Mouse (Mus musculus): ENCODE measurements around the gene Ksr1. TPM values are rescaled to one million over a fixed set of nuclear protein-coding genes. Genes with fewer than 3 reads are reported as not detected.

Ksr1 gene
- polyA plus RNA-seq, 2 experiments, result 1.7 to 4.0 TPM

DNA sequence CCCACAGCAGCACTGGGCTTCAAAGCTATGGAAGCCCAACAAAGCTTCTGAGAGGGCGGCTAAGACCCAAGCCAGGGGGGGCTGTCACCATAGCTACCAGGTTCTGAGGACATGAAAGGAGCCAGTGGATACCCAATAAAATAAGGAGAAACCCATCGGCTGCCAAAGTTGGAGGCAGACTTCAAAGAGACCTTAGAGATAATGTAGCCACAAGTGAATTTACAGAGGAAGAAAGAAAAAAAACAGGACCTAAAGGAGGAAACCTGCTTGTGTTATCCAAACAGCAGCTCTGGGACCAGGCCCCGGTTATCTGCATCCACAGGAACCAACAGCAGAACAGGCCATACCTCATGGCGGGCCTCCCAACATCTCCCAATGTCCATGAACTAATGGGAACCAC lies 88.4 kb downstream of the Ksr1 start:
- ATAC-seq (ENCODE audit: insufficient read depth) (no peak; the same call in 1 of the 2 replicates), DNase-seq (ENCODE audit: low read depth in 3 of 3, low spot score in 3 of 3) (no peak)
- peaks cover 37 to 49% of the 10 kb centered on the region in 2 experiments for H3K4me1 ChIP-seq (replicated peaks; ENCODE audit: control insufficient read depth in 2 of 2, insufficient read depth in 2 of 2, low read length in 1 of 2)
- H3K36me3 ChIP-seq (replicated peaks; ENCODE audit: control insufficient read depth, insufficient read depth, low read depth), result no peaks in the 10 kb centered on the region
- no peak overlapping the region for H3K4me3 ChIP-seq (ENCODE audit: insufficient read depth in 1 of 2, low read depth in 2 of 2, low read length in 2 of 2)
- H3K27me3 ChIP-seq (ENCODE audit: control insufficient read depth, insufficient read depth, low read length), result no peaks in the 10 kb centered on the region
- peak overlapping the region; percentile 48 for H3K9ac ChIP-seq (replicated peaks)
- peak overlapping the region; percentile 35 for H3K27ac ChIP-seq
- no peaks in the 10 kb centered on the region for H3K9me3 ChIP-seq (ENCODE audit: control insufficient read depth, low read length)
- WGBS (ENCODE audit: insufficient replicate concordance), result 21% methylated on average over 4 of the region's 4 CpGs
- TF ChIP-seq EP300 (IDR thresholded peaks at IDR 0.05; ENCODE audit: low read depth), result peak; percentile 44; the same call in 1 of the 2 replicates
- no peak for TF ChIP-seq CTCF (IDR thresholded peaks at IDR 0.05; ENCODE audit: low read depth)
- 0 out of 2 replicates have a peak overlapping the region, but pooled peaks have one; percentile 8 for H3K4me2 ChIP-seq (ENCODE audit: low read depth)

DNA sequence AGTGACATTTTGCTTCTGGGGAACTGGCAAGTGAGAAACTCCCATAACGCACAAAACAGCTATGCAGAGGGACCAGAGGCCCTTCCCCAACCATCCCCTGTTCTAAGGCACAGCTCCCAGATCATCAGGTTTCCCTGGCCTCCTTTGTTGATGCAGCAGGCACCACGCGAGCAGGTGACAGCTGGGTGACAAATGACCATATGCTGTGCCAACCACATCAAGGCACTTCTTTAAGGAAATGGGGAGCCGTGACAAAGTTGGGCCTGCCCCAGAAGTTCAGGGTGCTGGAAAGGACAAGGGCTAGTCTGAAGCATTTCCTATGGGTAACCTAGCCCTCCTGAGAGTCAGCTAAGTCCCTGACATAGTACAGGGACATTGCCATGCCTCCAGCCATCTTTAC lies 89.3 kb downstream of the Ksr1 start:
- Histone ChIP-seq H3K4me2 (ENCODE audit: low read depth) (no peak overlapping the region), H3K9ac (replicated peaks) (no peak overlapping the region), H3K27ac (no peak overlapping the region), H3K27me3 (ENCODE audit: control insufficient read depth, insufficient read depth, low read length) (no peaks in the 10 kb centered on the region), H3K4me3 (ENCODE audit: insufficient read depth in 1 of 2, low read depth in 2 of 2, low read length in 2 of 2) (no peak overlapping the region), H3K36me3 (replicated peaks; ENCODE audit: control insufficient read depth, insufficient read depth, low read depth) (no peaks in the 10 kb centered on the region), H3K9me3 (ENCODE audit: control insufficient read depth, low read length) (no peaks in the 10 kb centered on the region), H3K4me1 (replicated peaks; ENCODE audit: control insufficient read depth in 2 of 2, insufficient read depth in 2 of 2, low read length in 1 of 2) (peaks cover 39 to 55% of the 10 kb centered on the region in 2 experiments)
- 75% methylated on average over 4 of the region's 4 CpGs for WGBS (ENCODE audit: insufficient replicate concordance)
- TF ChIP-seq EP300 (IDR thresholded peaks at IDR 0.05; ENCODE audit: low read depth) (no peak), CTCF (IDR thresholded peaks at IDR 0.05; ENCODE audit: low read depth) (no peak)
- DNase-seq (ENCODE audit: low read depth in 3 of 3, low spot score in 3 of 3) (no peak), ATAC-seq (ENCODE audit: insufficient read depth) (no peak)

DNA sequence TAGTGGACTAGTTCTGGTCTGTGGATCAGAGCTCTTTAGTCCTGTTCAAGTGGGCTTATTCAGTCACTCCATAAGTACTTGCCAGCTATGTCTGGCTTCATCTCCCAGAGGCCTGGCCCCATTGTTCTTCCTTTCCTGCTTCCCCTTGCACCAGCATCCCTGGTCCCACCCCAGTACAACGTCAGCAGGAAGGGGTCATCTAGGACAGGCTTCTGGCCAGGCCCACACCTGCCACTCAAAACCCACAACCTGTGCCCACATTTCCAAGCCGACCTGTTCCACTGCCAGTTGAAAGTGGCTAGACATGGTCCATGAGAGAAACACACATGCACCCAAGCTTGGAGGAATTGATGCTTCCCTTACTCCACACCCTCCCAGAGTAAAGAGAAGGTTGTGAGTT lies 90.2 kb downstream of the Ksr1 start:
- no peaks in the 10 kb centered on the region for H3K27me3 ChIP-seq (ENCODE audit: control insufficient read depth, insufficient read depth, low read length)
- H3K4me3 ChIP-seq (ENCODE audit: insufficient read depth in 1 of 2, low read depth in 2 of 2, low read length in 2 of 2), result no peak overlapping the region
- no peak for ATAC-seq (ENCODE audit: insufficient read depth)
- no peak for DNase-seq (ENCODE audit: low read depth in 3 of 3, low spot score in 3 of 3)
- no peak overlapping the region for H3K9ac ChIP-seq (replicated peaks)
- no peak for TF ChIP-seq CTCF (IDR thresholded peaks at IDR 0.05; ENCODE audit: low read depth)
- TF ChIP-seq EP300 (IDR thresholded peaks at IDR 0.05; ENCODE audit: low read depth), result no peak
- no peak overlapping the region for H3K4me2 ChIP-seq (ENCODE audit: low read depth)
- H3K27ac ChIP-seq, result no peak overlapping the region
- no peaks in the 10 kb centered on the region for H3K9me3 ChIP-seq (ENCODE audit: control insufficient read depth, low read length)
- WGBS (ENCODE audit: insufficient replicate concordance), result 46% methylated on average over 2 of the region's 2 CpGs
- H3K36me3 ChIP-seq (replicated peaks; ENCODE audit: control insufficient read depth, insufficient read depth, low read depth), result no peaks in the 10 kb centered on the region
- H3K4me1 ChIP-seq (replicated peaks; ENCODE audit: control insufficient read depth in 2 of 2, insufficient read depth in 2 of 2, low read length in 1 of 2), result peaks cover 48 to 63% of the 10 kb centered on the region in 2 experiments

DNA sequence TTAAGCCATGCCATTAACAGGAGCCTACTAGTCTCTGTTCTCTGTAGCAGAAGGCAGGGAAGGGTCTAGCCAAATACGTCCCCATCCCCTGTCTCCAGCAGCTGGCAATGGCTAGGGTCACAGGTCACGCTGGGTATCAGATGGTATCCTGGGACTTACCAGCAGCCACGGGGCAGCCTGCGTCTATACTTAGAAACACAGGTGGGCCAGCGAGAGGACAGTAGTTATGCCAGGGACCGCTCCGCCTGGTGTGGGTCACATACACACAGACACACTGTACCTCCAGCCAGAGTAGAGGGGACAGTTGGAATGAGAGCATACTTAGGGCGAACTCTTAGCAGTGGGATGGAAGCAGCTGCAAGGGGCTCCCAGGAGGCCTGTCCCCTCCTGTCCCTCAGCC lies 91.0 kb downstream of the Ksr1 start:
- DNase-seq (ENCODE audit: low read depth in 3 of 3, low spot score in 3 of 3) (no peak), ATAC-seq (ENCODE audit: insufficient read depth) (no peak)
- peak overlapping the region; percentile 20; the same call in 1 of the 2 replicates for H3K9ac ChIP-seq (replicated peaks)
- peak overlapping the region; percentile 44; the same call in 1 of the 2 replicates for H3K4me2 ChIP-seq (ENCODE audit: low read depth)
- 79% methylated on average over 8 of the region's 8 CpGs for WGBS (ENCODE audit: insufficient replicate concordance)
- H3K9me3 ChIP-seq (ENCODE audit: control insufficient read depth, low read length), result no peaks in the 10 kb centered on the region
- no peaks in the 10 kb centered on the region for H3K36me3 ChIP-seq (replicated peaks; ENCODE audit: control insufficient read depth, insufficient read depth, low read depth)
- peaks cover 54 to 72% of the 10 kb centered on the region in 2 experiments for H3K4me1 ChIP-seq (replicated peaks; ENCODE audit: control insufficient read depth in 2 of 2, insufficient read depth in 2 of 2, low read length in 1 of 2)
- H3K27ac ChIP-seq, result peak overlapping the region; percentile 74
- no peak overlapping the region for H3K4me3 ChIP-seq (ENCODE audit: insufficient read depth in 1 of 2, low read depth in 2 of 2, low read length in 2 of 2)
- no peak for TF ChIP-seq CTCF (IDR thresholded peaks at IDR 0.05; ENCODE audit: low read depth)
- no peak for TF ChIP-seq EP300 (IDR thresholded peaks at IDR 0.05; ENCODE audit: low read depth)
- no peaks in the 10 kb centered on the region for H3K27me3 ChIP-seq (ENCODE audit: control insufficient read depth, insufficient read depth, low read length)

DNA sequence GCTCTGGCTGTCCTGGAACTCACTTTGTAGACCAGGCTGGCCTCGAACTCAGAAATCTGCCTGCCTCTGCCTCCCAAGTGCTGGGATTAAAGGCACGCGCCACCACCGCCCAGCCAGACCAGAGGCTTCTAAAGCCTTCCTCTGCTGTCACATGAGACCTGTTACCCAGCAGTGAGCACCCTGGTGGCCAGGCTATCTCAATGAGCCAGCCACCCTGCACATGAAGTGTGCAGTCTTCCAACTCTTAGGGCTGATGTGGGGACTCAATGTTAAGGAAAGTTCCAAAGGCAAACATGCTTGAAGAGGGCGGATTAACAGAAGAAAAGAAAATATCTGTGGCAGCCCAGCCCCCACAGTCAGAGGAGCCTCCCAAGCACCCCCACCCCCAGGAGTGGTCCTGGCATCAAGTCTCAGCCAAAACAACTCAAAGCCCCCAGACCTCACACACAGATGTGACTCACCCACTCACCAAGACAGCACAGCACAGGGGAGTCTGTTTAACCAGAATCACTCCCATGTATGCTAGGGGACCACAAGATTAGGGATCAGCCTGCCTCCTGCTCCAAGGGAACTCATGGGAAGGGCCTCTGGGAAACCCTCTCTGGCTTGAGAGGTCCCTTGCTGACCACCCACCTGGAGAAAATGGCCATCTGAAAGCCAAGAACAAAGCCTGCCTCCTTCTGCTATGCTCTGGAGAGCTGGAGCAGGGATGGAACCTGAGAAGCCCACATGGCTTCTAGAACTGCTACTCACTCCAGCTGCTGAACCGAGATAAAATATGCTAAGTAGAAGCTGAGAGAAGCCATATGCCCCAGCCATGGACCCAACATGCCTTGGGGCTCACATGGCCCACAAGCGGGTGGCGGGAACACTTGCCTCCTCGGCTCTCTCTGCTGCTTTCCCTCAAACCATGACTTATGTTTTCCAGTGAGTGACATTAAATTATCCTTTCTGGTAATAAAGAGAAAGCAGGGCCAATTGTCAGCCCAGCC lies 91.8 kb downstream of the Ksr1 start:
- Histone ChIP-seq H3K36me3 (replicated peaks; ENCODE audit: control insufficient read depth, insufficient read depth, low read depth) (no peaks in the 10 kb centered on the region), H3K27me3 (ENCODE audit: control insufficient read depth, insufficient read depth, low read length) (no peaks in the 10 kb centered on the region), H3K4me3 (ENCODE audit: insufficient read depth in 1 of 2, low read depth in 2 of 2, low read length in 2 of 2) (0 out of 4 replicates have a peak overlapping the region, but pooled peaks of 1 of the 2 experiments have one; percentile 6), H3K4me1 (replicated peaks; ENCODE audit: control insufficient read depth in 2 of 2, insufficient read depth in 2 of 2, low read length in 1 of 2) (peaks cover 54 to 69% of the 10 kb centered on the region in 2 experiments), H3K27ac (peak overlapping the region; percentile 74), H3K9me3 (ENCODE audit: control insufficient read depth, low read length) (no peaks in the 10 kb centered on the region), H3K4me2 (ENCODE audit: low read depth) (peak overlapping the region; percentile 44), H3K9ac (replicated peaks) (peak overlapping the region; percentile 47)
- TF ChIP-seq EP300 (IDR thresholded peaks at IDR 0.05; ENCODE audit: low read depth), result peak; percentile 76
- peak; percentile 50 for TF ChIP-seq CTCF (IDR thresholded peaks at IDR 0.05; ENCODE audit: low read depth)
- DNase-seq (ENCODE audit: low read depth in 3 of 3, low spot score in 3 of 3) (peak; percentile 51 to 66 (median 66)), ATAC-seq (ENCODE audit: insufficient read depth) (peak; percentile 87)
- WGBS (ENCODE audit: insufficient replicate concordance), result 38% methylated on average over 9 of the region's 9 CpGs

Data from liver, embryonic 14.5 days (tissue).